Mouse (Mus musculus): ENCODE data around the gene Nudt1. TPM values are rescaled to one million over a fixed set of nuclear protein-coding genes. Genes with fewer than 3 reads are reported as not detected.
"Not testable (repeated sequence)": the region's sequence is repeated elsewhere in the genome, so short reads cannot be mapped to it uniquely, and the experiment has no call there.

The Nudt1 gene
- polyA plus RNA-seq, 1 experiment from 2014 or later: 22.2 TPM

GRCm38 (mm10) chr5:140357466-140357865 is 36.0 kb downstream of the Nudt1 start:
- no peak overlapping the region for H3K9ac ChIP-seq (ENCODE audit: low read length)
- H3K36me3 ChIP-seq (ENCODE audit: control insufficient read depth, insufficient read depth, low read length): peaks cover 66% of the 10 kb centered on the region
- H3K4me2 ChIP-seq (ENCODE audit: low read length): no peak overlapping the region
- H3K4me3 ChIP-seq (ENCODE audit: control insufficient read depth in 1 of 2, insufficient read depth in 1 of 2, low read depth in 1 of 2, low read length in 2 of 2): no peak overlapping the region
- no peaks in the 10 kb centered on the region for H3K4me1 ChIP-seq (ENCODE audit: control insufficient read depth in 2 of 2, insufficient read depth in 2 of 2, low read length in 2 of 2)
- WGBS: 83% methylated on average over 3 of the region's 3 CpGs
- no peaks in the 10 kb centered on the region for H3K27me3 ChIP-seq (ENCODE audit: control insufficient read depth, insufficient read depth, low read length)
- ATAC-seq (ENCODE audit: insufficient number of reproducible peaks, insufficient read depth, low FRiP score, low read depth): no peak
- H3K27ac ChIP-seq (replicated peaks in 1 of 2; ENCODE audit: control insufficient read depth in 1 of 2, insufficient read depth in 1 of 2, low read depth in 2 of 2, low read length in 2 of 2): no peak overlapping the region
- H3K9me3 ChIP-seq (ENCODE audit: control insufficient read depth, low read length): 0 out of 2 replicates have a peak, but pooled peaks cover 4% of the 10 kb centered on the region

- ATAC-seq (ENCODE audit: insufficient number of reproducible peaks, insufficient read depth, low FRiP score, low read depth): no peak
- peaks cover 40% of the 10 kb centered on the region for H3K36me3 ChIP-seq (ENCODE audit: control insufficient read depth, insufficient read depth, low read length)
- WGBS: 82% methylated on average over 14 of the region's 14 CpGs
- no peaks in the 10 kb centered on the region for H3K27me3 ChIP-seq (ENCODE audit: control insufficient read depth, insufficient read depth, low read length)
- H3K4me3 ChIP-seq (ENCODE audit: control insufficient read depth in 1 of 2, insufficient read depth in 1 of 2, low read depth in 1 of 2, low read length in 2 of 2): no peak overlapping the region
- no peak overlapping the region for H3K4me2 ChIP-seq (ENCODE audit: low read length)
- H3K9me3 ChIP-seq (ENCODE audit: control insufficient read depth, low read length): 0 out of 2 replicates have a peak, but pooled peaks cover 4% of the 10 kb centered on the region
- no peak overlapping the region for H3K27ac ChIP-seq (replicated peaks in 1 of 2; ENCODE audit: control insufficient read depth in 1 of 2, insufficient read depth in 1 of 2, low read depth in 2 of 2, low read length in 2 of 2)
- no peaks in the 10 kb centered on the region for H3K4me1 ChIP-seq (ENCODE audit: control insufficient read depth in 2 of 2, insufficient read depth in 2 of 2, low read length in 2 of 2)
- H3K9ac ChIP-seq (ENCODE audit: low read length): no peak overlapping the region
Observed at GRCm38 (mm10) chr5:140359930-140360674, 38.6 kb downstream of the Nudt1 start.

DNA sequence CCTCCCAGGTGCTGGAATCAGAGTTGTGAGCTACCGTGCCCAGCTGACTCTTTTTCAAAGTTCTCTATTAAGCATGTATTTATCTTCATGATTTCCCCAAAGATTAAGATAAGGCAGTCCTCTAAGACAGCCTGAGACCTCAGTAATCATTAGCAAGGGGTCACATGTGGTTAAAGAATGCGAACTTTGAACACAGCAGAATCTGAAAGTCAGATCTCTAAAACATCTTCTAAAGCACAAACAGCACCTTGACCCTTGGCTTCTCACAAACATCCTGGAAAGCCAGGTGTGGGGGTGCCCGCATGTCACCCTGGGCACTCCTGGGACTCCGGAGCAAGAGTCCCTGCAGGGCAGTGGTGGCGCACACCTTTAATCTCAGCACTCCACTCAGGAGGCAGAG is 43.0 kb downstream of the Nudt1 start:
- Histone ChIP-seq H3K4me2 (ENCODE audit: low read length) (no peak overlapping the region), H3K27me3 (ENCODE audit: control insufficient read depth, insufficient read depth, low read length) (no peaks in the 10 kb centered on the region), H3K27ac (replicated peaks in 1 of 2; ENCODE audit: control insufficient read depth in 1 of 2, insufficient read depth in 1 of 2, low read depth in 2 of 2, low read length in 2 of 2) (no peak overlapping the region), H3K4me1 (ENCODE audit: control insufficient read depth in 2 of 2, insufficient read depth in 2 of 2, low read length in 2 of 2) (peaks cover 0 to 2% of the 10 kb centered on the region in 2 experiments; a peak in 1 of 4 replicates), H3K4me3 (ENCODE audit: control insufficient read depth in 1 of 2, insufficient read depth in 1 of 2, low read depth in 1 of 2, low read length in 2 of 2) (no peak overlapping the region), H3K9me3 (ENCODE audit: control insufficient read depth, low read length) (0 out of 2 replicates have a peak, but pooled peaks cover 4% of the 10 kb centered on the region), H3K9ac (ENCODE audit: low read length) (no peak overlapping the region), H3K36me3 (ENCODE audit: control insufficient read depth, insufficient read depth, low read length) (peaks cover 1% of the 10 kb centered on the region; the same call in 1 of the 2 replicates)
- no peak for ATAC-seq (ENCODE audit: insufficient number of reproducible peaks, insufficient read depth, low FRiP score, low read depth)
- 93% methylated on average over 5 of the region's 5 CpGs for WGBS

GRCm38 (mm10) chr5:140368126-140368525 is 46.7 kb downstream of the Nudt1 start:
- H3K4me2 ChIP-seq (ENCODE audit: low read length); H3K9me3 ChIP-seq (ENCODE audit: control insufficient read depth, low read length); H3K27me3 ChIP-seq (ENCODE audit: control insufficient read depth, insufficient read depth, low read length); ATAC-seq (ENCODE audit: insufficient number of reproducible peaks, insufficient read depth, low FRiP score, low read depth); H3K36me3 ChIP-seq (ENCODE audit: control insufficient read depth, insufficient read depth, low read length); H3K27ac ChIP-seq (replicated peaks in 1 of 2; ENCODE audit: control insufficient read depth in 1 of 2, insufficient read depth in 1 of 2, low read depth in 2 of 2, low read length in 2 of 2); H3K4me3 ChIP-seq (ENCODE audit: control insufficient read depth in 1 of 2, insufficient read depth in 1 of 2, low read depth in 1 of 2, low read length in 2 of 2); H3K9ac ChIP-seq (ENCODE audit: low read length): not testable (repeated sequence)
- H3K4me1 ChIP-seq (ENCODE audit: control insufficient read depth in 2 of 2, insufficient read depth in 2 of 2, low read length in 2 of 2): peaks cover 9 to 12% of the 10 kb centered on the region in 2 experiments; a peak in 2 of 4 replicates
- 79% methylated on average over 2 of the region's 2 CpGs for WGBS

DNA sequence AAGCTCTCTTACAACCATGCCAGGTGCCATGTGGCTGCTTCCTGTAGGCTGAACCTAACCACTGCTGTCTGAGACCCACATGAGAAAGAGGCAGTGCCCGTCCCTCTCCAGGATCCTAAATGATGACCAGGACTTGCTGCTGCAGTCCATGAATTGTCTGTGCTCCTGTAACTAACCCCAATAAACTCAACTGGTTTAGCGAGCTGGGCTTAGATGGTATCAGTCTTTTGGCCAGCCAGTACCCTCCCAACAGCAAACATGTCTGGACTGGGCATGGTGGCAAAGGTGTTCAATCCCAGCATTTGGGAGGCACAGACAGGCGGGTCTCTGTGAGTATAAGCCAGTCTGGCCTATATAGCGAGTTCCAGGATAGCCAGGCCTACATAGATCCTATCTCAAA is 47.5 kb downstream of the Nudt1 start:
- no peak for ATAC-seq (ENCODE audit: insufficient number of reproducible peaks, insufficient read depth, low FRiP score, low read depth)
- no peak overlapping the region for H3K4me2 ChIP-seq (ENCODE audit: low read length)
- peaks cover 9 to 12% of the 10 kb centered on the region in 2 experiments; a peak in 2 of 4 replicates for H3K4me1 ChIP-seq (ENCODE audit: control insufficient read depth in 2 of 2, insufficient read depth in 2 of 2, low read length in 2 of 2)
- H3K4me3 ChIP-seq (ENCODE audit: control insufficient read depth in 1 of 2, insufficient read depth in 1 of 2, low read depth in 1 of 2, low read length in 2 of 2): no peak overlapping the region
- H3K27ac ChIP-seq (replicated peaks in 1 of 2; ENCODE audit: control insufficient read depth in 1 of 2, insufficient read depth in 1 of 2, low read depth in 2 of 2, low read length in 2 of 2): no peak overlapping the region
- no peaks in the 10 kb centered on the region for H3K9me3 ChIP-seq (ENCODE audit: control insufficient read depth, low read length)
- no peaks in the 10 kb centered on the region for H3K27me3 ChIP-seq (ENCODE audit: control insufficient read depth, insufficient read depth, low read length)
- no peak overlapping the region for H3K9ac ChIP-seq (ENCODE audit: low read length)
- no peaks in the 10 kb centered on the region for H3K36me3 ChIP-seq (ENCODE audit: control insufficient read depth, insufficient read depth, low read length)
- 90% methylated on average over 4 of the region's 4 CpGs for WGBS

GRCm38 (mm10) chr5:140369466-140369865 is 48.0 kb downstream of the Nudt1 start:
- Histone ChIP-seq H3K27me3 (ENCODE audit: control insufficient read depth, insufficient read depth, low read length) (no peaks in the 10 kb centered on the region), H3K4me1 (ENCODE audit: control insufficient read depth in 2 of 2, insufficient read depth in 2 of 2, low read length in 2 of 2) (peaks cover 11 to 12% of the 10 kb centered on the region in 2 experiments; a peak in 2 of 4 replicates), H3K9ac (ENCODE audit: low read length) (no peak overlapping the region), H3K27ac (replicated peaks in 1 of 2; ENCODE audit: control insufficient read depth in 1 of 2, insufficient read depth in 1 of 2, low read depth in 2 of 2, low read length in 2 of 2) (no peak overlapping the region), H3K4me3 (ENCODE audit: control insufficient read depth in 1 of 2, insufficient read depth in 1 of 2, low read depth in 1 of 2, low read length in 2 of 2) (no peak overlapping the region), H3K36me3 (ENCODE audit: control insufficient read depth, insufficient read depth, low read length) (no peaks in the 10 kb centered on the region), H3K9me3 (ENCODE audit: control insufficient read depth, low read length) (no peaks in the 10 kb centered on the region), H3K4me2 (ENCODE audit: low read length) (no peak overlapping the region)
- ATAC-seq (ENCODE audit: insufficient number of reproducible peaks, insufficient read depth, low FRiP score, low read depth): no peak
- 64% methylated on average over 2 of the region's 2 CpGs for WGBS

GRCm38 (mm10) chr5:140370446-140371254 is 49.2 kb downstream of the Nudt1 start:
- Histone ChIP-seq H3K9me3 (ENCODE audit: control insufficient read depth, low read length) (no peaks in the 10 kb centered on the region), H3K4me2 (ENCODE audit: low read length) (no peak overlapping the region), H3K27ac (replicated peaks in 1 of 2; ENCODE audit: control insufficient read depth in 1 of 2, insufficient read depth in 1 of 2, low read depth in 2 of 2, low read length in 2 of 2) (peak overlapping the region; percentile 55 to 58; a peak in 2 of 4 replicates), H3K36me3 (ENCODE audit: control insufficient read depth, insufficient read depth, low read length) (no peaks in the 10 kb centered on the region), H3K4me1 (ENCODE audit: control insufficient read depth in 2 of 2, insufficient read depth in 2 of 2, low read length in 2 of 2) (peaks cover 11 to 12% of the 10 kb centered on the region in 2 experiments; a peak in 2 of 4 replicates), H3K27me3 (ENCODE audit: control insufficient read depth, insufficient read depth, low read length) (no peaks in the 10 kb centered on the region), H3K9ac (ENCODE audit: low read length) (no peak overlapping the region), H3K4me3 (ENCODE audit: control insufficient read depth in 1 of 2, insufficient read depth in 1 of 2, low read depth in 1 of 2, low read length in 2 of 2) (no peak overlapping the region)
- ATAC-seq (ENCODE audit: insufficient number of reproducible peaks, insufficient read depth, low FRiP score, low read depth): no peak
- WGBS: 52% methylated on average over 6 of the region's 6 CpGs

All from heart, embryonic 14.5 days (tissue).